Mouse (Mus musculus): ENCODE measurements at regions not wholly inside any gene's neighbourhood (a gene's known extent, or its start where the extent isn't known, plus 50 kb on each side); places are given as distances from the start of the nearest gene placed in this dataset.
"Not testable (repeated sequence)": the region's sequence is repeated elsewhere in the genome, so short reads cannot be mapped to it uniquely, and the experiment has no call there.

DNA sequence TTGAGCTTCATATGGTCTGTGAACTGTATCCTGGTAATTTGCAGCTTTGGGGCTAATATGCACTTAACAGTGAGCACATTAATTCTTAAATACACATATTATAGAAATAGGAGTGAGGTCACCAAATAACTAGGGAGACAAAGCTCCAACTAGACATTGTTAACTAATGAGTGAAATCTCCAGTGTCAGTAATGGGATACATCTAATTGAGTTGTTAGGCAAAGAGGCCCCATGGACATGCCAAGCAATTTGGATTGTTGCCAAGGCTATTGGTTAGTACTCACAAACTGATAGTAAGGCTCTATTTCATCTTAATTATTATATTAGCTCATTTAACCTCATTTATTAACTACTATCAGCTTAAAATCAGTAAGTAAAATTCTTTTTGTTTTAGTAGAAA, 698.5 kb downstream of the Triml1 start:
- no peak for DNase-seq (ENCODE audit: low spot score in 2 of 2)

DNA sequence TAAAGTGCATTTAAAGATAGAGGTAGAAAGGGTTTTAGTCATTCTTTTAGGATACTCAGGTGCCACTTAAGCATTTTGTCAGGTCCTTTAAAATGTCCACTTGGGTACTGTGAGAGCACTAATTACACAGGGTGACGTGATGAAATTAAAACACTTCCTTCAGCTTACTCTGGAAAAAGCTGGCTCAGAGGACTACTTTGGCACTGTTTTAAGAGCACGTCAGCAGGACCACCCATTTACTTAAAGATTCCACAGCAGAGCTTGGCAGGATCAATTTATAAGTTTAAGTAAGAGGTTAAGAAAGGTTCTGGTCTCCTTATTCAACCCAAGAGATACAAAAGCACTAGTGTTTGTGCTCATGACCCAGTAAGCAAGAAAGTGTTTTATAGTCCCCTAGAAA, 738.7 kb downstream of the Triml1 start:
- DNase-seq (ENCODE audit: low spot score in 2 of 2): no peak

DNA sequence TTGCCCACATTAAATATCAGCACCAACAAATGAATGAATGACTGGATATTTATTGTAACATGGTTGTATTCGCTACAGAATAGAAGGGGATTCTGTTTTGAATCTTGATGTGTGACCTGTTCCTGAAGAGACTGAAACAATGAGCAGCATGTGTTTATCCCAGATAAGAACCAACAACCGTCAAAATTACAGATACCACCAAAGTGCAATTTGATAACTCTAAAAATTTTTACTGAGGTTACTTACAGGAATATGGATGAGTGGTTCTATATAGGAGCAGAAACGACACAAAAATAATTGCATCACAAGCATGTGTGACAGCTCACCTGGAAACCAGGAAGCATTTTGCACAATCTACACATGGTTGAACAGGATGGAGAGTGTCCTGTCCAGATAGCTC, 744.4 kb downstream of the Triml1 start:
- no peak for DNase-seq (ENCODE audit: low spot score in 2 of 2)

- no peak for DNase-seq (ENCODE audit: low spot score in 2 of 2)
These were observed 752.5 kb downstream of the Triml1 start for GRCm38 (mm10) chr8:42388816-42389215.

- DNase-seq (ENCODE audit: low spot score in 2 of 2): no peak
These were observed 793.1 kb downstream of the Triml1 start for GRCm38 (mm10) chr8:42348073-42348603.

GRCm38 (mm10) chr8:42334708-42335107, 806.6 kb downstream of the Triml1 start:
- DNase-seq (ENCODE audit: low spot score in 2 of 2): no peak

- DNase-seq (ENCODE audit: low spot score in 2 of 2): no peak
These were observed 816.6 kb downstream of the Triml1 start for GRCm38 (mm10) chr8:42324663-42325062.

- DNase-seq (ENCODE audit: low spot score in 2 of 2): no peak
These were observed 818.4 kb downstream of the Triml1 start for GRCm38 (mm10) chr8:42322862-42323261.

DNA sequence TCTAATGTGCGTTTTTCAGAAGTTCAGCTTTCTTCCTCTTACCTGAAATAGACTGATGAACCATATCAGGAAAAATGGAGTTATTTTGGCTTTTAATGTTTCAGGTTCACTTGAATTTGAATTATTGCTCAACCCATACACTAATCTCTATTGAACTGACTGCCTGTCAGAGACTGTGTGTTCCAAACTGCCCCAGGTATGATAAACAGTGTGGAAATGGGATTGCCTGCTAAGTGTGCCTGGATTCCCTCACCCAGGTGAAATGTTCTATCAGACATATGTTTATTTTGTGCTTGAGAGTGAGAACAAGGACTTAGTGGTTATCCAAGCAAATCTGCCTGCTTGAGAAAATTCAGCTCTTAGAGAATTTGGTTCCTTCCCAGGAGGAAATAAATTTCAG, 830.2 kb downstream of the Triml1 start:
- DNase-seq (ENCODE audit: low spot score in 2 of 2): no peak

DNA sequence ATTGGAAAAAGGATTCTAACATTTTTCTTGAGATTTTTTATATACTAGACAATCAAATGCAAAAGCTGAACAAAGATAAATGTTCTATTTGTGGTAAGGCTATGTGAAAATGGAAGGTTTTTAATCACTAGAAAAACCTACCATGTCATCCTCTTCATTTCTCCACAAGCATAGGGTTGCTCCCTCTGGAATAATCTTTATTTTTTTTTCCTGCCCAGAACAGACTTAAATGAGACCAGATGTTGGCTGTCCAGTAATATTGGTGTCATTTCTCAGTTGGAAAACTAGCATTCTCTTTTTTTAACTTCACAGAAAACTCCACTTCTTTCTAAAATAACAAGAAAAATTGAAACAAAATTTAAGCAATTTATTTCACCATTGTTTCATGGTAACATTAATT, 849.9 kb downstream of the Triml1 start:
- no peak for DNase-seq (ENCODE audit: low spot score in 2 of 2)

GRCm38 (mm10) chr8:42282011-42282410, 859.3 kb downstream of the Triml1 start:
- DNase-seq (ENCODE audit: low spot score in 2 of 2): no peak

DNA sequence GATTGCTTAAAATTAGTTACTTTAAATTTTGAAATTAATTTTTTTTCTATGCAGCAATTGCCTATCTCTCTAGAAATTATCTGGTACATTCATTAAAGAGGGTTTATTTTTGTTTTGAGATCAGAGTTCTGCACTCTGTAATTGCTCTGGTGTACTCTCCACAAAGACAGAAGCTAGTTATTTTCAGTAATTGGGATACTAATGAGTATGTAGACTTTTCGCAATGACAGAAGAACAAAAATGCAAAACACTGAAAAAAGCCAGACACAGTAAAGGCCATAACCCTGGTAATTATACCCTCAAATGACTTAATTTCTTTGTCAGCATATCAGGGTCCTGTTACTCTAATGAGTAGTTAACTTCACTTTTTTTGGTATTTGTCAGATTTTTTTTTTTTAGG, 836.5 kb upstream of the Frg1 start:
- DNase-seq (ENCODE audit: low spot score in 2 of 2): no peak

DNA sequence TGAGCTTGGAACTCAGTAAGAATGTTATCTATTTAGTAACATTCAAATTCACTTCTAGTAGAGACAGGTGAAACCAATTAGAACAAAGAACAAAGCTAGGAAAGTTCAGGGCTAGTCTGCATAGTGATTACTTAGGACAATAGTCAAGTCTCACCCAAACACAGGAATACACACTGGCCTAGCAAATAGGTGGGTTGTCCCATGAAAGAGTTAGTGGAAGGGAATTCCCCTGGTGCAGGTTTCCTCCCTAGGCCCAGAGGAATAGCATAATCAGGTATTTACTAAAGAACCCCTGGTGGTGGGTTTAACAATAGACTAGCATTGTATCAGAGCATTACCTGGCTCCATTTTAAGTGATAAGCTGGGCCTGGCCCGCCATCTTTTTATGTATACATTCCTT, 825.4 kb upstream of the Frg1 start:
- DNase-seq (ENCODE audit: low spot score in 2 of 2): not testable (repeated sequence)

GRCm38 (mm10) chr8:42219857-42220600, 803.2 kb upstream of the Frg1 start:
- no peak for DNase-seq (ENCODE audit: low spot score in 2 of 2)

DNA sequence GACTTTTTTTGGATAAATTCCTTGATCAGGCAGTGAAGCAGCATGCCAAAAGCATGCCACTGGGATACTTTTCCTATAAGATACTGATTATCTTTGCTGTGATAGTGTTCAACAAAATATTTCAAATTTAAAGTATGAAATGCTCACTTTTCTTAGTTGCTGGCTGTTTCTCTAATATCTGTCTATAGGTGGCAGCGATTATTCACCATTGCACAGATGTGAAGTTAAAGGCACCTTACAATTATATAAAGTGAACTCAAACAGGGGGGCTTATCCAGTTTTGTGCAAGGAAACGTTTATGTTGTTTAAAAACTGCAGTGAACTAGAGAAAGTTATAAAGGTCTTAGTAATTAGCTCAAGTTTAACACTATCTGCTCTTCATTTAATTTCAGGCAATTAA, 794.1 kb upstream of the Frg1 start:
- no peak for DNase-seq (ENCODE audit: low spot score in 2 of 2)

GRCm38 (mm10) chr8:42209989-42210388, 793.1 kb upstream of the Frg1 start:
- DNase-seq (ENCODE audit: low spot score in 2 of 2): no peak

DNA sequence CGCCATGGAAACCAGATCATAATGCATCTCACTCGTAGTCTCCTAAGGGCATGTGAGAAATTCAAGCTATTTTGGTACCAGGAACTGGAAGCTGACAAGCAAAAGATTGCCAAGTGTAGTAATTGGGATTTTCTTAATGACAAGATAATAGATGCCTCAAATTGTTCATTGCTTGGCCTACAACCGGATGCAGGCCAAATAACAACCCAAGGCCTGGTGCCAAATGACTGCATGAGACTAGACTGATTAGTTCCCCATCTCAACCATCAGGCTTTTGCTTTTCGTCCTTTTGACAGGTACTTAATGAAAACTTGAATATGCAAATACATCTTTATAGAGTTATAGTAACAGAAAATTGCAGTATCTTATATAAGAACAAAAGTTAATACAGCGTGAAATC, 780.4 kb upstream of the Frg1 start:
- no peak for DNase-seq (ENCODE audit: low spot score in 2 of 2)

DNA sequence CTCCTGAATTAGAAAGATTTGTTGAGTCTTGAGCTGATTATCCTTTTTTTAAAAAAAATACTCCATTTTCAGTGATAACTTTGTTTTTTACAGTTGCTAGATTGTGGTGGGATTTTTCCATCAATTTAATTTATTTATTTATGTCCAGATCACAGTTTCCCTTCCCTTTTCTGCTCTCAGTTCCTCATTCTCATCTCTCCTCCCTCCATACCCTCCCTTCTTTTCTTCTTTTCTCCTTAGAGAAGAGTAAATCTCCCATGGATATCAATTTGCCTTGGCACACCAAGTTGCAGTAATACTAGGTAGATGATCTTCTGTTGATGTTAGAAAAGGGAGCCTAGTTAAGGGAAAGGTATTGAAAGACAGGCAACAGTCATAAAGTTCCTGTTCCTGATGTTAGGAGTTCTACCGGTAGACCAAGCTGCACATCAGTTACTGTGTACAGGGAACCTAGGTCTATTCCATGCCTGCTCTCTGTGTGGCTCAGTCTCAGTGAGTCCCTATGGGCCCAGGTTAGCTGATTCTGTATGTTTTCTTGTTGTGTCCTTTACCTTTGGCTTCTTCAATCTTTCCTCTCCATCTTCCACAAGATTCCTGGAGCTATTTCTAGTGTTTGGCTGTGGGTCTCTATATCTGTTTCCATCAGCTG, 777.2 kb upstream of the Frg1 start:
- no peak for DNase-seq (ENCODE audit: low spot score in 2 of 2)

DNA sequence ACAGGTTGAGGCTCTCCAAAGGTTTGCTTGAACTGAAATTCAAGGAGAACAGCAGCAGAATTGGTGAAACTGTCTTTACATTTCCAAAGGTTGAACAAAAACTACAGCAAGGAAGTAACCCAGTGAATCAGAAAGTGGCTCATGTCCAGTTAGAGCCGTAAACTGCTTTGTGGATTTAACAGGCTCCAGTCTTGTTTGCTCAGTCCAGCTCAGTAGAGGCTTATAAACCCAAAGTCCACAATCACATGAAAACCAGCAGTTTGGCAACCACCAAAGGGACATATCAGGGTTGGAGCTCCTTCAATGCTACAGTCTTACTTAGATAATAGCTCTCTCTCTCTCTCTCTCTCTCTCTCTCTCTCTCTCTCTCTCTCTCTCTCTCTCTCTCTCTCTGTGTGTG, 770.2 kb upstream of the Frg1 start:
- no peak for DNase-seq (ENCODE audit: low spot score in 2 of 2)

DNA sequence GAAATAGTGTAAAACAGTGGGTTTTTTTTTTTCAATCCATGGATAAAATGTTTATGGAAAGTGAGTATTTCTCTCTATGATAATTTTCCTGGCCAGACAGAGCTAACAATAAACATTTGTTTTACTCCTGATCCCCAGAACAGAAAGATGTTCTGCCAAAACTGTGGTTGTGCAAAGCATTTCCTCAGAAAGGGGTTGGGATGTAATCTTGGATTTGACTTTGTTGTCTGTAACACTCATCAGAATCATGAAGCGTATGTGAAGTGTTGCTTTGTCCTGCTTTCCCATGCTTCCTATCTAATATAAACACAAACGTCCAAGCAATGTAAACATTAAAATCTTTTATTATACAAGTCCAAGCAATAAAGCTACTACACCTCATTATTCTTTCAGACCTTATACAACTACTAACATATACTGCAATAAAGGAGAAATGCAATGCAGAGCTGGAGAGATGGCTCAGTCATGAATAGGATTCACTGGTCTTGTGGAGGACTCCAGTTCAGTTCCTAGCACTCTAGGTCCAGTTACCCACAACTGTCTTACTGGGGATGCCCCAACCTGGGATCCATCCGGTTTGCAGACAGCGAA, 766.5 kb upstream of the Frg1 start:
- DNase-seq (ENCODE audit: low spot score in 2 of 2): no peak

DNA sequence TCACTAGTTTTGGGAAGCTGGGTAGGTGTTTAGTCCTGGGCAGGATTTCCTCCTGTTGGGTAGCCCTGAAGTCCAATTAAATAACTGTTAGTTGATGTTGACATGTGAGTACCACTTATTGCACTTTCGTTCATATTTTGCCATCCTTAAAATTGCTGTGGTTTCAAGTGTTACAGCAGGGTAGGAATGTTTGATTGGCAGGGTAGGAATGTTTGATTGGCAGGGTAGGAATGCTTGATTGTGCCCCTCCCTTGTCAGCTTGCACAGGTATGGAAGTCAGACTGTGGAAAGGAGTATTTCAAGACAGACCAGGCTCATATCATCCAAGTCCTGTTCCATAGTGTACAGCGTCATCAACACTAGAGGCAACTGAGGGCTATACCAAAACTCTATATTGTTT, 745.6 kb upstream of the Frg1 start:
- DNase-seq (ENCODE audit: low spot score in 2 of 2): no peak

GRCm38 (mm10) chr8:42157006-42157405, 740.1 kb upstream of the Frg1 start:
- DNase-seq (ENCODE audit: low spot score in 2 of 2): no peak

GRCm38 (mm10) chr8:42156588-42156987, 739.7 kb upstream of the Frg1 start:
- no peak for DNase-seq (ENCODE audit: low spot score in 2 of 2)
